Mouse (Mus musculus): ENCODE data around the gene Hoxb5.

The Hoxb5 gene

GRCm38 (mm10) chr11:96302381-96303150 lies 570 bp upstream of the Hoxb5 start:
- DNase-seq (ENCODE audit: low spot score in 2 of 2) = no peak

DNA sequence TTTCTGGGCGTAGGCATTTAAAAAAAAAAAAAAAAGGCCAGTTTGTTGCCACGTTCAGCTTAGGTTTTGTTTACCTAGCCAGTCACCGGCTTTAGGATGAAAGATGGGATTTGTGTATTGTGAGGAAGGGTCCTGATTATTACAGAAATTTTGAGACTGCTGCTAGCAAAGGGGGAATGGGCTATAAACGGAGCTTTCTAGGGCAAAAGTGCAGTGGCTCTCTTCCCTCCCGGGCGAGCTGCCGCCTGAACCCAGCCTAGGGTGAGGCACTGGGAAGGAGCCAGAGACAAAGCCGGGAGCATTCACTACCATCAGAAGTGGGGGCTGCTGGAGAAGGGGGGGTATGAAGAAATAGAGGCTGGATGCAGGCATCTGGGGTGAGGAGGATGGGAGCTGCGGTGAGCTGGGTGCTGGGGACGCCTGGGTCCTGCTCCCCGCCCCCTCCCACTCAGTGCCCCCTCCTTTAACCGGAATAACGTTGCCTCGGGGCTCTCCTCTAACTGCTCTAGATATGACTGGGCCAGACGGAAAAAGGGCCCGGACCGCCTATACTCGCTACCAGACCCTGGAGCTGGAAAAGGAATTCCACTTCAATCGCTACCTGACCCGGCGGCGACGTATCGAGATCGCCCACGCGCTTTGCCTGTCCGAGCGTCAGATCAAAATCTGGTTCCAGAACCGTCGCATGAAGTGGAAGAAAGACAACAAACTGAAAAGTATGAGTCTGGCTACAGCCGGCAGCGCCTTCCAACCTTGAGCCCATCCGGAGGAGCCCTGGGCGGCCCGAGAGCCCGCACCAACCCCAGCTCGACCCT lies 1.5 kb downstream of the Hoxb5 start:
- no peak for DNase-seq (ENCODE audit: low spot score in 2 of 2)

GRCm38 (mm10) chr11:96305505-96306182 lies 2.5 kb downstream of the Hoxb5 start:
- no peak for DNase-seq (ENCODE audit: low spot score in 2 of 2)

GRCm38 (mm10) chr11:96306183-96306907 lies 3.2 kb downstream of the Hoxb5 start:
- peak in 1 of 2 experiments; percentile 13 for DNase-seq (ENCODE audit: low spot score in 2 of 2)

DNA sequence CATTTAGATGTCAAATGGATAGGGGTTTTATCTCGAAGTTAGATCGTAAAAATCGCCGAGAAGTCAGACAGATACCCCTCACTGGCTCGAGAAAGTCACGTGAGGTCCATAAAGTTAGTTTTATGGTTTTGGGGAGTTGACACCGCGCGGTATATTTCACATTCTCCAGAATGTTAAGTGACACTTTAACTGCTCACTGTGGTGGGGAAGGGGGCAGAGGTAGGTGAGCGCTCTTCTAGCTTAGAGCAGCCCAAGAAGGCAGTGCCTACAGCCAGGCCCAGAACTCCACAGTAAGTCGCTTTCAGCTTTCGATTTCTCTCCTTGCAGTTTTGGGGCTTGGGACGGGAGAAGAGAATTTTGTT lies 3.8 kb downstream of the Hoxb5 start:
- peak in 1 of 2 experiments; percentile 11 for DNase-seq (ENCODE audit: low spot score in 2 of 2)

DNA sequence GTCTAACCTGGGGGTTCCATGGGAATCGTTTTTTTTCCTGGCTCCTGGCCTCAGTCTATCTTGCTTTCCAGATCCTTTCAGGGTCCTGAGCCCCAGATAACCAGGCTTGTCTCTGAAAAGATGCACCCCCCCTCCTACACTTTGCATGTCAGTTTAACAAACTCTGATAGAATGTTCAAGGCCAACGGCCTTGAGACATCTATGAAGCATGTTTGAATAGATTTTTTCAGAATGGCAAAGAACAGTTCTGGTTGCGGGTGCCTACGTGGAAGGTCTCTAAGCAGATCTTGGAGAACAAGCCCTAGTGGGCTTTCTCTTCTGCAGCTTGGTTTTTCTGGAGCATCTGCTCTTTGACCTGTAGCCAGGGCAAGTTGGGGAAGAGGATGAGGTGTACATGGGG lies 5.6 kb downstream of the Hoxb5 start:
- DNase-seq (ENCODE audit: low spot score in 2 of 2) = no peak

GRCm38 (mm10) chr11:96309288-96309687 lies 6.2 kb downstream of the Hoxb5 start:
- DNase-seq (ENCODE audit: low spot score in 2 of 2) = peak in 1 of 2 experiments; percentile 8

DNA sequence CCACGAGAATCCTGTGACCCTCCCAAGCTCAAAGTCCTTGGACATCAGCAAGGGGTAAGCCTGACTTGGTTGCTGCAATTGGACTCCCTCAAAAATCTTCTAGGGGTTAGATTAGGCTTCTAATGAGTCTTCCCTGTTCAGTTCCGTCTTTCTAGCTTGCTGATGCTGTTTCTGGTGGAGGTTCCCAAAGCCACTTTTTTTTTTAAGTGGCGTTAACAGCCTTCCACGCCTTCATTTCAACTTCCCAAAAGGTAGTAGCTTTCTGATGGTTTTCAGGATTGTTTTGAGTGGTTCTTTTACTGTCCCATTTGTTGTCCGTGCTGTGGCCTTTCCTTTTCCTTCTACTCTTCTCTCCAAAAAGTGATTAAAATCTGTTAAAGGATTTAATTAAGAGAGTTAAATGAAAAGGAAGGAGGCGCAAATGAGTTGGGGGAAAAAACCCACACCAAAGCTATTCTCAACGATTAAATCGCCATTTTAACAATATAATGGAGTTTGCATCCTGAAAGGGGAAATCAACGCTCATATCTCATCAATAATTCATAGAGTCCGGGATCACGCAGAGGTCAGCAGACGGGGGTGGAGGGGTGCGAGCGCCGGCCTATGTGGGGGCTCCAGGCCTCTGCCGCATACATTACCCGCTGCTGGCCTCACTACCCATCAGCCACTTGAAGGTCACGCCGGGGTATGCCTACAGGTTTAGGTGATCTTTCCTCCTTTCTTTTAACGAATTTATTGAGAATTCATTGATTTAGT lies 7.2 kb downstream of the Hoxb5 start:
- no peak for DNase-seq (ENCODE audit: low spot score in 2 of 2)

DNA sequence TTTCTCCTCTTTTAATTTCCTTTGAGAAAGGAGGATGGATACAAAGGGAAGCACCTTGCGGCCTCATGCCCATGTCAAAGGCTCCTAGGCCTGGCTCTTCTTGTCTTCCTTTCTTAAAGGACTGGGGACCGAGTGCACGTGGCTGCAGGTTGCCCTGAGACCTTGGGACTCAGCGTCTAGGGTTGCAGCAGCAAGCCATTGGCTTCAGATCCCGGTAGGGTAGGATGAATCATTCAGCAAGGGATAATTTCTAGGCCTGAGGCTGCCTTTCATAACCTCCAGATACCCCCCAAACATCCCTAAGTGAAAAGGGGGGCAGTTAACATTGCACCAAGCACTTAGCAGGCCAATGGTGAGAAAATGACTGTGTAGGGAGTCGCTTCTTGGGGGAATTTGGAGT lies 8.0 kb downstream of the Hoxb5 start:
- DNase-seq (ENCODE audit: low spot score in 2 of 2) = peak in 1 of 2 experiments; percentile 32

- peak in 1 of 2 experiments; percentile 40 for DNase-seq (ENCODE audit: low spot score in 2 of 2)
These were observed 8.6 kb downstream of the Hoxb5 start for GRCm38 (mm10) chr11:96311520-96312417.

DNA sequence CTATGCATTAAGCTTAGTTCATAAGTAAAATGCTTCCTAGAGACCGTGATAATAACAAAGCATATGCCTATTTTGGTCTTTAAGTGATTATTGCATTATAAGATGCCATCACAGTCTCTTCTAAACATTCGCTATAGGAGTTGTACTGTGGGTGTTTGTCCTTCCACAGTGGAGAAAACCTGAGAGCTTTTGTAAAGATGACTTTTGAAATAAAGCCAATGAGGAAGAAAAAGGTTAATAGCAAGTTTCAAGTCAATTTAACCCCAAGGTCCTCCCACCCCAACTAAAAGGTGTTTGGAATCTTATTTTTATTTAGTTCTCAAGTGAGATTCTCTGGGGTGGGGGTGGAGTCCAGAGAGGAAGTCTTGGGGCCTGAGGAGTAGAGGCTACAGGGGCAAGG lies 10.0 kb downstream of the Hoxb5 start:
- DNase-seq (ENCODE audit: low spot score in 2 of 2) = no peak

DNA sequence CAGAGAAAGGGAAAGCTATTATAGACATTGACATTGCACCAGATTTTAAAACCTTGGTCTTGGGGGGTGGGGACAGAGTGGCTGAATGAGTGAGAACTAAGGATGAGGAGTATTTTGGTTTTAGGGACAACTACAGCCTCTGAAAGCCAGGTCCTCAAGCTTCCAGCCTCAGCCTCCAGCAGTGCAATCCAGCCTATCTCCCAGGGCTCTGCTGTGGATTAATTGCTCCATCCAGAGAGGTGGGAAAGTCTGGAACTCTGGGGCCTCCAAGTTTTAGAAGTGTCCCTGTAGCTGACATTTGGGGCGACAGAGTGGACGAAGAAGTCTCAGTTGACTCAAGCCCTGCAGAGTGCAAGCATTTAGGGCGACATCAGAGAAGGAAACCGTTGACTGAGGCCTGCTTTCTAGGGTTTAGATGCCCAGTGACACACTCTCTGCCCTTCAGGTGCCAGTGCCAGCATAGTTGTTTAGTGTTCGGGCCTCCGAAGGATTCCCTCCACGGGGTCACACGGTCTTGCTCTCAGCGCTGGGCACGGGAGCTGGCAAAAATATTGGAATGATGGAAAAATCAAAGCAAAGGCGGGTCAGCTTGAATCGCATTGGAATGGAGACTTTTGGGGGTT lies 10.8 kb downstream of the Hoxb5 start:
- peak in 1 of 2 experiments; percentile 18 for DNase-seq (ENCODE audit: low spot score in 2 of 2)

DNA sequence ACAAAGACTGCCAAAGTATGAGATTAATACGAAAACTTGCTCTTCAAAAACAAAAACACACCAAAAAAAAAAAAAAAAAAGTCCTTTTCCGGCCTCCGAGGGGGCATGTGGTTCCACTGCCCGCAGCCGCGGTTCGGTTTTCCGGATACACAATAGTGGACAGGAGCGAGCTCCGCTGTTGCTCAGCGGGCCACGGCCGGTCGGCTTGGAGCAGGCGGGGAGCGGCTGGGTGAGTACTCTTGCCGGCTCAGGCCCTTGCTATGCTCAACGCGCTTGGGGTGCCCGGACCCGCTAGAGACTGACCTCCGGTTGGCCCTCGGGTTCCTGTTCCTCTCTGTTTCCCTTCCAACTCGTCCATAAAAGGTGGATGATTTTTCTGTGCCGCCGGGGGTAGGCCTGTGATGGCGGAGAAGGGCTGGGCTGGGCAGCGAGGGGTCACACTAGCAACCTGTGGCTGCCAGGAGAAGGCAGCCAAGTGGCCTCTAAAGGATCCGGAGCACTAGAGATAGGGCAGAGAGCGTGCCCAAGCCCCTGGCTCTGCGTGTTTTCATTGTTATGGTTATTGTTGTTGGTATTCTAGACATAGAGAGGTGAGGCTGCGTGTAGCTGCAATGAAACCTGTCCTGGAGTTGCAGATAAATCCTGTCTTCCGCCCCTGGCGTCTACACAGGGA lies 11.7 kb downstream of the Hoxb5 start:
- peak in 1 of 2 experiments; percentile 25 for DNase-seq (ENCODE audit: low spot score in 2 of 2)

GRCm38 (mm10) chr11:96315344-96315681 lies 12.2 kb downstream of the Hoxb5 start:
- peak in 1 of 2 experiments; percentile 11 for DNase-seq (ENCODE audit: low spot score in 2 of 2)

DNA sequence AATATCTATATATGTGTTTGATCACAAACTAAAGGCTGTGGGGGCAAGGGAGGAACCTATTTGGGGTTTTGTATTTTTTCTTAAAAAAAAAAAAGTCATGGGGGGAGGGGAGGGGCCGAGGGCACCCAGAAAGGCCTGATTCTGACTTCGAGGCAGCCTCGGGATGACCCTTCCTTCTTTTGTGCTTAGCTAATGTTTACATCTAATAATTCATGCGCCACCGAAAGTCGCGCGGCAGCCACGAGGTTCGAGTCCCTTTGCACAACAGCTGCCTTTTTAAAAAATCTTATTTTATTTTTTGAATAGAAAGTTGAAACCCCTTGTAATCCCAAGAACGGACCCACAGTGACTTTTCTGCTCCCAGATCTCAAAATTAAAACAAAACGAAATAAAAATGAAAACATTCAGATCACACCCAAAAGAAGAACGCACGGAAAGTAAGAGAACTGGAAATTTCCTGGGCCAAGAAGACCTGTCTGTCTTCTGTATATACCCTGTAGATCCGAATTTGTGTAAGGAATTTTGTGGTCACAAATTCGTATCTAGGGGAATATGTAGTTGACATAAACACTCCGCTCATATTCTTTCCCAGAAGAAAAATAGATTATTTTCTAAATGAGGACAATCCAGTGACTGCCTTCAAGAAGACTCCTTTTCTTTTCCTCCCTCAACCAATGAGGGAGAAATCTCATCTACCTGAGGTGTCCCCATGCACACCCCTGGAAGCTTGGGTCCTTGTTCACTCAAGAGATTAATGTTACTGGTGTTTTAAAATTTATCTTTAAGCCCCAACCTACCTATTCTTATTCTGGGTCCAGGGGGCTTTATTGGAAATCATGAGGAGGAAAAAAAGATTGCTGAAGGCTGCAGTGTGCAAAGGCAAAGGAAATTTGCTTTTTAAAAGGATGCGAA lies 13.8 kb downstream of the Hoxb5 start:
- DNase-seq (ENCODE audit: low spot score in 2 of 2) = peak in 1 of 2 experiments; percentile 7

- no peak for DNase-seq (ENCODE audit: low spot score in 2 of 2)
These were observed 14.7 kb downstream of the Hoxb5 start, which contains the start of gene Hoxb4 for GRCm38 (mm10) chr11:96317608-96318367. Gene Hoxb4 (plus strand): TSS chr11:96318267.
